Mouse (Mus musculus) forebrain, embryonic 10.5 days (tissue): Measurements from ENCODE around the gene 4930412O13Rik. TPM values are rescaled to one million over a fixed set of nuclear protein-coding genes. Genes with fewer than 3 reads are reported as not detected.

ENCODE experiments used
- DNase-seq: peaks from one replicate; pipeline ENCODE4 v3.0.0-alpha.2; 2017; ENCODE audit warnings: low spot score; ENCODE audit errors: extremely low spot score
- H3K27ac ChIP-seq: fragments of 300-500 bp; sonication (generic); 2 replicates; pipeline ENCODE4 v1.5.1; 2016; ENCODE audit warnings: mild to moderate bottlenecking
- H3K27me3 ChIP-seq: fragments of 300-500 bp; sonication (generic); 2 replicates; pipeline ENCODE4 v1.6.1; 2016; ENCODE audit warnings: mild to moderate bottlenecking; ENCODE audit not compliant: poor library complexity, severe bottlenecking
- H3K36me3 ChIP-seq: fragments of 300-500 bp; sonication (generic); replicated peaks from 2 replicates; pipeline ENCODE4 v1.6.1; 2016; ENCODE audit warnings: mild to moderate bottlenecking, moderate library complexity
- H3K4me1 ChIP-seq: fragments of 300-500 bp; sonication (generic); 2 replicates; pipeline ENCODE4 v1.6.1; 2016
- H3K4me3 ChIP-seq: fragments of 300-500 bp; sonication (generic); 2 replicates; pipeline ENCODE4 v1.5.1; 2016; ENCODE audit warnings: mild to moderate bottlenecking, moderate library complexity
- H3K9me3 ChIP-seq: fragments of 300-500 bp; sonication (generic); 2 replicates; pipeline ENCODE4 v1.6.1; 2016; ENCODE audit warnings: mild to moderate bottlenecking, moderate library complexity
- WGBS: fragments of 180-500 bp; shearing (Covaris S2); methylation state at CpG from one replicate; pipeline ENCODE4 v1.1.7; 2016; 5-methylcytosine and 5-hydroxymethylcytosine counted together
- polyA plus RNA-seq: library from polyadenylated mRNA; unstranded; fragments of >200 nt; fragmentation: Nextera tagmentation; extraction: Ambion mirVana; gene quantifications from 2 replicates; pipeline ENCODE4 v1.2.1, GENCODE M21; 2016

Gene 4930412O13Rik
- polyA plus RNA-seq, 1 experiment from 2014 or later: 0.50 TPM

DNA sequence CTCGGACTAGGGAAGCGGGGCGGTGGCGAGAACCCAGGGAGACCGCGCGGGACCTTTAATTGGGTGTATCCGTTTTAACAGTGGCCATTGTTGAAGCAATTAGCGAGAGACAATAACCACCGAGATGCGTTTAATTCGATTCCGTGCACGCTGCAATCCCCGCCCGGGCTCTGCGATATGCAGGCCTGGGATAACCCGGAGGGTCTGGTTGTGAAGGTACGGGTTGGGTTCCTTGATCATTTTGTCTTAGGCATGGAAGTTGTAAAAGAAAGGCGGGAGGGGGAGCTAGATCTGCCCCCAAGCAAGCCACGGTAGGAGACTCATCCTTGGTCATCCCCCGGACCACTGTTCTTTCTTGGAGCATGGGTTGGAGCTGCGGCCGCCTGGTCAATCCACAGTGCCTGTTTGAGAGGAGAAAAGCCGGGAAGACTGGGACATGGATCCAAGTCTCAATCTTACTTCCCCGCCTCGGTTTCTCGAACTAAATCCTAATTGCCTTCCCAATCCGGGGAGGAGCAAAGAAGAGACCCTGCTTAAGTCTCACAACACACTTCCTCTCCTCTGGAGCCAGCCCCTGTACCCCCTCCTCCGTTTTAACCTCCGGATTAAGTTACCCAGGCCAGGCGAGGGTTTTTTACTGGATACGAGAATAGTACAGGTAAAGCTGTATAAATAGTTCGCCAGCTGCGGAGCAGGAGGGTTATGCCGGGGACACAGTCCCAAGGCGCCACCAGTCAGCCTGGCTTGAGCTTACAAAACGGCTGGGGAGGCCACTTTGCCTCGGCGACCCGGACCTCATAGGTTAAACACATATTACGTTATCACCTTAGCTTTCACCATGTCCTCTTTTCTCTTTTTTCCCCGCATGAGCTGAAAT is 2.1 kb downstream of the 4930412O13Rik start:
- H3K27me3 ChIP-seq: peaks cover 99% of the 10 kb centered on the region
- WGBS: under 1% methylated on average over 43 of the region's 43 CpGs
- DNase-seq: peak; percentile 60
- H3K4me1 ChIP-seq: peaks cover 69% of the 10 kb centered on the region
- H3K4me3 ChIP-seq: peak overlapping the region; percentile 52
- no peaks in the 10 kb centered on the region for H3K9me3 ChIP-seq
- no peaks in the 10 kb centered on the region for H3K36me3 ChIP-seq
- no peak overlapping the region for H3K27ac ChIP-seq

DNA sequence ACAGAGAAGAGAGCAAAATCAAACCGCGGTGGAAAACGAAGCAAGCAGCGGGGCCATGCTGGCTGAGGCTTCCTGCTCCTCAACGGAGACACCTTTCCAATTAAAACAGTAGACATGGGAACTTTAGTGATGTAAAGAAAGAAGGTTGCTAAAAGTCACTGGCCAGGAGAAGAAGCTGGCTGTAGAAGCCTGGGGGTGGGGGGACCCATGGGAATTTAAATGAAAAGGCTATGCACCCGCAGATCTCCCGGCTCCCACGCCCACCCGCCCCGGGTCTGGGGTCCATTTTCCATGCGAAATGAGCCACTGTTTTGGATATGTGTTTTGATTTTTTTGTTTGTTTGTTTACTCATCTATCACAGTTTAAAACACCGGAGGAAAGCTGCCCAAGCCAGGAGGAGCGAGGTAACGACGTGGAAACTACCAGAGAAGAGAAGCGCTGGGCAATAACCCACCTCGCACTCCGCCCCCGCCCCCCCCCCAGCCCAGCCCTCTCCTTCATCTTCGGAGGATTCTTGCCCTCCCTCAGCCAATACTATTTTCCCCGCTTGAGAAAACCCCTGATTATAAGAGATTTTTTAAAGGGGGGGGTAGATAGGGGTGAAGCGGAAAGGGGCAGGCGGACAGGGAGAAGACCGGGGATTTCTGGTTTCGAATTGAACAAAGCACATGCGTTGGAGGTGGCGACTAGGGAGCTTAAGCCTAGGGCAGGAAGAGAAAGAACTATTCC is 2.9 kb downstream of the 4930412O13Rik start:
- Histone ChIP-seq H3K9me3 (no peaks in the 10 kb centered on the region), H3K27me3 (peaks cover 100% of the 10 kb centered on the region), H3K4me3 (peak overlapping the region; percentile 52), H3K4me1 (peaks cover 61% of the 10 kb centered on the region), H3K36me3 (no peaks in the 10 kb centered on the region), H3K27ac (no peak overlapping the region)
- DNase-seq: no peak
- WGBS: under 1% methylated on average over 27 of the region's 27 CpGs

DNA sequence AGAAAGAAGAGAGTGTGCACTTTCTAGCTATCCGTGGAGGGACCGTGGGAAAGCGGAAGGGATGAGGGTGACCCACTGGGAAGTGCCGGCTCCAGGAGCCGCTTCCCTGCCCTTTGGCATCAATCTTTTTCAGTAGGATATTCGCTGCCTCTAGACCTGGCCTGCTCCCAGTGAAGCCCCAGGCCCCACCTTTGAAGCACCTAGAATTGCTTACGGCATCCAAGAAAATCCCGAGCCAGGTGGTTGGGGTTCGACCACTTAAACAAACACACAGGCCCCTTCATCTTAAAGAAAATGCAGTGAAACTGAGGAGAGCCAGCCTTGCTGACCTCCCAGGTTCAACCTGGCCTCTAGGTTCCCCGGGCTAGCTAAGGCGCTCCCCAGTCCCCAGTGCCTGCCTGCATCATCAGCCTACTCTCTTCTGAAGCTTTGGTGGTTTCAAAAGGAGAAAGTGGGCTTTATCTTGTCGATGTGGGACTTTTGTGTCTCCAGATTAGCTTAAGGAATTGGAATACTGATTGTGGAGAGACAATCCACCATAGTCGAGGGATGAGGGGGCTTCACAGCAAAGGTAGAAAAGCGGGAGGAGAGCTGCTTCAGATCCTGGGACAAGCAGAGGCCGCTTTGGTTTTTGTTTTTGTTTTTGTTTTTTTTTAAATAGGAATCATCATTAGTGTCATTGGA is 3.6 kb downstream of the 4930412O13Rik start:
- no peaks in the 10 kb centered on the region for H3K36me3 ChIP-seq
- DNase-seq: peak; percentile 46
- H3K4me1 ChIP-seq: peaks cover 62% of the 10 kb centered on the region
- H3K27me3 ChIP-seq: peaks cover 100% of the 10 kb centered on the region
- 1% methylated on average over 15 of the region's 15 CpGs for WGBS
- no peak overlapping the region for H3K27ac ChIP-seq
- 0 out of 2 replicates have a peak overlapping the region, but pooled peaks have one; percentile 52 for H3K4me3 ChIP-seq
- H3K9me3 ChIP-seq: no peaks in the 10 kb centered on the region

DNA sequence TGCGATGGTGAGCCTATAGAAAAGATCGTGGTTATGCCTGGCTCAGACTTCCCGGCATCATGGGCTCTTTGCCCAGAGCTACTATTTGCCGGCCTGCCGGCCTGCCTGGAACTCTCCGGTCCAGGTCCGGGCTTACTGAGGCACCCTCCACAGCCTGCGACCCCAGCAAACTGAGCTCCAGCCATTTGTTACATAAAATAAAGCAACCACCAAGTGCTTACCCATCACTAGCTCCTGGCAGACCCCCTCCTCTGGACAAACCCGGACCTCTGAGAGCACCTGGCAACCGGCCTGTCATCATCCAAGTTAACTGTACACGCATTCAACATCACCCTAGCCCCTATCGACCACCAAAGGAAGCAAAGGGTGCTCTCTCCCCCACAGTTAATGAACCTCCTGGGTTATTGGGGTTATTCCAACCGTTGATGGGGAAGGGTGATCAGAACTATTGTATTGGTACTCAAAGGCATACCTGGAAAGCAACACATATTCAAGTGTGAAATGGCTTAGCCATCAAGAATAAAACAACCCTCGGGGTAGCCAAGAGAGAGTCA is 4.2 kb downstream of the 4930412O13Rik start:
- H3K36me3 ChIP-seq: no peaks in the 10 kb centered on the region
- H3K4me1 ChIP-seq: peaks cover 62% of the 10 kb centered on the region
- H3K27me3 ChIP-seq: peaks cover 100% of the 10 kb centered on the region
- 3% methylated on average over 14 of the region's 14 CpGs for WGBS
- no peak overlapping the region for H3K27ac ChIP-seq
- H3K4me3 ChIP-seq: no peak overlapping the region
- H3K9me3 ChIP-seq: no peaks in the 10 kb centered on the region
- DNase-seq: peak; percentile 42

DNA sequence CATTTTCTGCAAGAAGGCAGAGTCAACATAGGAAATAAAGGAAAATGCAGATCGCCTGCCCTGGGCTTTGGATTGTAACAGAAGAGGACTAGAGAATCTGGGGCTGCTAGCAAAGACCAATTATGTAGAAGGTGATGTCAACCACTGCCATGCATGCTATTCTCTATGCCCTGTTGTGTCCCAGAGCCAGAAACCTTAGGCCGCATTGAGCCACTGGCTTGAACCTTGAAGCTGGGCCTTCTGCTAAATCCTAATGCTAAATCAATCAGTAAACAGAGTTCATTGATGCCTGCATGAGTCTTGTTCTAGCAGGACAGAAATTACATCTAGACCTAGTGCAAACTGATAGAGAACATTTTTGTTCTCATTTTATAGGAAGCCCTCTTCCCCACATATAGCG is 5.0 kb downstream of the 4930412O13Rik start:
- peak; percentile 23 for DNase-seq
- H3K36me3 ChIP-seq: no peaks in the 10 kb centered on the region
- peaks cover 100% of the 10 kb centered on the region for H3K27me3 ChIP-seq
- no peak overlapping the region for H3K27ac ChIP-seq
- no peaks in the 10 kb centered on the region for H3K9me3 ChIP-seq
- no peak overlapping the region for H3K4me3 ChIP-seq
- peaks cover 55% of the 10 kb centered on the region for H3K4me1 ChIP-seq
- 7% methylated on average over 3 of the region's 3 CpGs for WGBS

DNA sequence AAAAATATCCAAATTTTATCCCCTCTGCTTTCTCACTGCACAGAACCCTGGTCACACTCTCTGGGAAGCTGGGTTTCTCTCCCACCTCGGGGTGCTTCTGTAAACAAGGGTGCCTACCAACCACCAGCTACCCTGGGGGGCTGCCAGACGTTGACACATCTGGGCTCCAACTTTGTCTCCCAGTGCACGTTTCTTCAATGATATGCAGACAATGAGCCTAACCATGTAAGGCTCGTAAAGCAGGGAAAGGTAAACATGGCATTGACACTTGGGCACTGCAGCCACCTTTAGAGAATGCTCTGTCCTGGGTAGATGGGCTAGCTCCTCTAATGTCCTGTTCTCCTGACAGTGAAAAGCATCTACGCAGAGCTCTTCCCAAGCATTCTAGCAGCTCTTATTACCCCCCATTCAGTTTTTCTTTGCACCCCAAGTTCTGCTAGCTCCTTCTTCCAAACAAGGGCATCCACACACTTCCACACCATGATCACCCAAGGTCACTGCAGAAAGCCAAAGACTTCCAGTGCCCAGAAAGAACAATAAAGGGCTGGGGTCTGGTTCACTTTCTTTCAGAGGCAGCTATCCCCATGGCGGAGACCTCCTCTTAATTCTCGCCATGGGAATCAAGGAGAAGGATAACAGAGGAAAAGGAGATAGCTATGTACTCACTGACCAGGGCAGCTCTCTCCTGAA is 6.0 kb downstream of the 4930412O13Rik start:
- no peaks in the 10 kb centered on the region for H3K36me3 ChIP-seq
- no peak overlapping the region for H3K27ac ChIP-seq
- H3K4me3 ChIP-seq: no peak overlapping the region
- WGBS: 3% methylated on average over 7 of the region's 7 CpGs
- H3K27me3 ChIP-seq: peaks cover 98% of the 10 kb centered on the region
- peak; percentile 18 for DNase-seq
- H3K9me3 ChIP-seq: no peaks in the 10 kb centered on the region
- peaks cover 45% of the 10 kb centered on the region for H3K4me1 ChIP-seq

DNA sequence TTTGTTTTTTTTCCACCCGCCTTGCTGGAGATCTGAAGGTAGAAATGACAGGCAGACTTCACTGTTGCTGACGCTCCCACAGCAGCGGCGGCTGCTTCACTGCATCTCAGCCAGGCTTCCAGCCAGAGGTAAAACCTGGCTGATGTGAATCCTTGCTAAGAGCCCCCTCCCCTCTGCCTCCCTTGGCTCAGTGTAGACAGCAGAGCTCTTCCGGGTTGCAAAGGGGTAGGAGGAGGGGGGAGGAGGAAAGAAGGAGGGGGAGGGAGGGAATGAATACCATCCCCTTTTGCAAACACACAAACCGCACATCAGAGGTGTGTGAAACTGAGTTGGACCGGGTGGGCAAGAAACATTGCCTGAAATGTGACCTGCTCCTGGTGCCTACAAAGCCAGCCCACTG is 6.6 kb downstream of the 4930412O13Rik start:
- Histone ChIP-seq H3K27me3 (peaks cover 98% of the 10 kb centered on the region), H3K9me3 (no peaks in the 10 kb centered on the region), H3K27ac (no peak overlapping the region), H3K4me1 (peaks cover 39% of the 10 kb centered on the region), H3K36me3 (no peaks in the 10 kb centered on the region), H3K4me3 (no peak overlapping the region)
- peak; percentile 21 for DNase-seq
- under 1% methylated on average over 7 of the region's 7 CpGs for WGBS

DNA sequence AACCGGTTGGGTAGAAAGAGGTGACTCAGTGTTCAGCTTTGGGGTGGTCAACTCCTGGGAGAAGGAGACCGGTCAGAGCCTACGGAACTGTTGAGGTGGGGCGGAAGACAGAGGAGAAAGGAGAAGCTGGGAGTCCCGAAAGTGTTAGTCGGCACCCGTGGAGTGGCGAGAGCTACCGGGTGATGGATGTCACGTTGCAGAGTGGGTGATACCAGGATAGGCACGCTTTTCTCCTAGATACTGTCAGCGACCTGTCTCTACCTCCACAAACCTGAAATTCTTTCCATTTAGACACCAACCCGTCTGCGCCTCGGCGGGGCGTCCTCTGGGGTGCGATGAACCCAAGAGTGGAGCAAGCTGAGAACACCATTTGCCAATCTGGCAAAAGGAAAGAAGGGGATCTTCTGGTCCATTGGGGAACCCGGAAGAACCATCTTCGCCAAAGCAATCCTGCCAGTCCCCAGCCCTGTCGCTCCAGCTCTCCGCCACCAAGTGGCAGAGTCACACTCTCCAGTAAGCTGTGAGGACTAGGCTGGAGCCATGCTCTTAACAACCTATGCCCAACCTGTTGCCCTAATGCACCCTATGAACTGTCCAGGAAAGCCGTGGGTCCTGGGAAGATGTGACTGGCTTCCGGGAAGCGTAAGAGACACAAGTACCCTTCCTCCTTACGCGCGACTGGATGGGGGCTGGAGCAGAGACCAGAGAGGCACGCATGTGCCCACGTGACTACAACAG is 8.0 kb downstream of the 4930412O13Rik start, which contains the start of gene 9230102O04Rik:
Gene 9230102O04Rik (minus strand): TSS at position 628 of the 738 bp plus-strand sequence.
- peak; percentile 65 for DNase-seq
- H3K9me3 ChIP-seq: no peaks in the 10 kb centered on the region
- H3K4me1 ChIP-seq: peaks cover 35% of the 10 kb centered on the region
- H3K27me3 ChIP-seq: peaks cover 98% of the 10 kb centered on the region
- no peak within 1 kb of the TSS for H3K27ac ChIP-seq
- no peaks in the 10 kb centered on the region for H3K36me3 ChIP-seq
- under 1% methylated on average over 30 of the region's 30 CpGs for WGBS
- H3K4me3 ChIP-seq: peak within 1 kb of the TSS; percentile 32

DNA sequence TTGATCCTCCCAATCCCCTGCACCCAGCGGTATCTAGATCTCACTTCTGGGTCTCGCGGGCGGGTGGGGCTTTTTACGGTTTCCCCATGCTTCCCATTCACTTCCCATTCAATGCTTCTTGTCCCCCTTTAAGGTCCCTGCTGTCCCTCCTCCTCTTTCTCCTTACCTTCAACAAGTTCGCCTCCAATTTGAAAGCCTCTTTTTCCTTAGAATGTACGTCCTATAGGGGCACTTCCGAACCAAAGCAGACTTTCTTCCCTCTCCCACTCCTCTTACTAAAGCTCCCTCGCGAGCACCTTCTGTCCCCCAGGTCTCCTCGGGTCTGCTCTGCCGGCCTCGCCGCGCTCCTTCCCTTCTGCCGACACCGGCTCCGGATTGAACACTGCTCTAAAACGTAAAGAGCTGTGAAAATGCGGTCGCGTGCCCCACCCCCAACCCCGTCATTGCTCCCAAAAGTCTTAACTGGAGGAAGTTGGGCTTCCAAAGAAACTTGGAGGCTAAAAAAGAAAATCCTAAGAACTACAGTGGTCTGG is 8.7 kb downstream of the 4930412O13Rik start, which contains the start of gene Gata3:
Gene Gata3 (minus strand): TSS at position 384 of the 533 bp plus-strand sequence.
- Histone ChIP-seq H3K9me3 (no peaks in the 10 kb centered on the region), H3K4me3 (peak within 1 kb of the TSS; percentile 32), H3K36me3 (no peaks in the 10 kb centered on the region), H3K27ac (no peak within 1 kb of the TSS), H3K4me1 (peaks cover 29% of the 10 kb centered on the region), H3K27me3 (peaks cover 98% of the 10 kb centered on the region)
- peak; percentile 29 for DNase-seq
- under 1% methylated on average over 23 of the region's 23 CpGs for WGBS

DNA sequence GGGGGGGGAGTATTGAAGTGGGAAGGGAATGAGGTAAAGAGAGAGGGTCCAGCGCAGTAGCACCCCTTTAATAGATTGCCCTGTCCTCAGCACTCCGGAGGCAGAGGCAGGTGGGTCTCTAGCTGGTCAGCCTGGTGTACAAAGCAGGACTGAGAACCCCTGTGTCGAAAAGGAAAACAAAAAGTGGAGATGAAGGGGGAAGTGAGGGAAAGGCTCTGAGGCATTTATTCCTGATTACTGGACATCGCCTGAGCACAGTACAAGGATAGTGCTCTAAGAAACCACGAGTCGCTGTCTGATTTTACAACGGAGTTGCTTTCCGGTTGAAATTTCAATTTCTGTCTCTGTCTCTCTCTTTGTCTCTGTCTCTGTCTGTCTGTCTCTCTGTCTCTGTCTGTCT is 9.2 kb downstream of the 4930412O13Rik start:
- peaks cover 98% of the 10 kb centered on the region for H3K27me3 ChIP-seq
- no peak overlapping the region for H3K27ac ChIP-seq
- peak overlapping the region; percentile 32; the same call in 1 of the 2 replicates for H3K4me3 ChIP-seq
- H3K4me1 ChIP-seq: peaks cover 27% of the 10 kb centered on the region
- 4% methylated on average over 8 of the region's 8 CpGs for WGBS
- DNase-seq: peak; percentile 16
- H3K36me3 ChIP-seq: no peaks in the 10 kb centered on the region
- no peaks in the 10 kb centered on the region for H3K9me3 ChIP-seq

DNA sequence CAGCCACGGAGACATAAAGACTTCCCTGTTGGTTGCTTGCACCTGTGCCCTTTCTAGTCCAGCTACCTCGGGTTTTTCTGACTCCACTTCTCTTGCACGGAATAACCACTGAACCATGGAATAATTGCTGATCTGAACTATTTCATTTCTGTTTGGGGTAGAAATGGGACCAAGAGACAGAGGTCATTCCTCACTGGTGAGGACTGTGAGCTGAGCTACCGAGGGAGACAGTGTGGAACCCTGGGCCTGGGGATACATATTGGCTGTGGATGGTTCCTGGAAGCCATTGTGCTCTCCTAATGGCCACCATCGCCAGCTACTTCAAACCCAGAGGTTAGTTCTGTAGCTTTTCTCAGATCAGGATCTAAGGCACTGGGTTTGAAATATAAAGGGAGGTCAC is 9.9 kb downstream of the 4930412O13Rik start:
- peaks cover 98% of the 10 kb centered on the region for H3K27me3 ChIP-seq
- no peaks in the 10 kb centered on the region for H3K9me3 ChIP-seq
- peaks cover 32% of the 10 kb centered on the region for H3K4me1 ChIP-seq
- DNase-seq: peak; percentile 26
- H3K4me3 ChIP-seq: no peak overlapping the region
- H3K36me3 ChIP-seq: no peaks in the 10 kb centered on the region
- no peak overlapping the region for H3K27ac ChIP-seq
- 4% methylated on average over 5 of the region's 5 CpGs for WGBS
